In genomic region chr10:42936205-42936604, GRCm38 (mm10) we compare ENCODE assay signal across 16 mouse cellular contexts.
"Had no signal": no experiment of that assay in that cellular context is flagged by ENCODE, and none has a peak within 500 bp of the region (broad histone marks: within the 10 kb centered on the region; RNA-seq: fewer than 3 reads in every experiment).

No protein-coding gene starts in this region.

- ATAC-seq: liver, postnatal 0 days; midbrain, embryonic 13.5 days had no signal

- H3K4me3 ChIP-seq: left cerebral cortex, adult 2 months; limb, embryonic 12.5 days; liver, embryonic 13.5 days; midbrain, embryonic 13.5 days; neural tube, embryonic 15.5 days had no signal

- H3K9ac ChIP-seq: limb, embryonic 12.5 days; liver, embryonic 13.5 days; liver, postnatal 0 days; midbrain, embryonic 13.5 days; neural tube, embryonic 15.5 days had no signal

- H3K27ac ChIP-seq: left cerebral cortex, adult 2 months; limb, embryonic 12.5 days; liver, embryonic 13.5 days; macrophage; midbrain, embryonic 13.5 days; neural tube, embryonic 15.5 days; stomach, postnatal 0 days had no signal

- H3K36me3 ChIP-seq: limb, embryonic 12.5 days; liver, embryonic 13.5 days; midbrain, embryonic 13.5 days; neural tube, embryonic 15.5 days had no signal

- H3K9me3 ChIP-seq: liver, embryonic 13.5 days; midbrain, embryonic 13.5 days; neural tube, embryonic 15.5 days had no signal

- H3K27me3 ChIP-seq: limb, embryonic 12.5 days; liver, embryonic 13.5 days; midbrain, embryonic 13.5 days; neural tube, embryonic 15.5 days had no signal

- H3K4me2 ChIP-seq: limb, embryonic 12.5 days; liver, embryonic 13.5 days; midbrain, embryonic 13.5 days; neural tube, embryonic 15.5 days had no signal

- DNase-seq: kidney, adult 11 months; kidney, adult 9 months; kidney, postnatal 14 days; liver; liver, embryonic 13.5 days; liver, postnatal 0 days; lung, postnatal 10 days; right cerebral cortex, adult 18-20 months; right cerebral cortex, postnatal 25 days; thymus, postnatal 4 days had no signal
